Mouse (Mus musculus): ENCODE measurements around the gene Cln5. TPM values are rescaled to one million over a fixed set of nuclear protein-coding genes. Genes with fewer than 3 reads are reported as not detected.
A peak's percentile ranks its signal among the peaks of the same experiment; 100 is the strongest.

Gene Cln5
- polyA plus RNA-seq, 1 experiment, result 15.9 TPM

- peaks cover 7% of the 10 kb centered on the region for H3K36me3 ChIP-seq (ENCODE audit: control insufficient read depth, insufficient read depth, low read length)
- peaks cover 6% of the 10 kb centered on the region; the same call in 1 of the 2 replicates for H3K4me1 ChIP-seq (ENCODE audit: control insufficient read depth, insufficient read depth, insufficient read length, low read length)
- 59% methylated on average over 3 of the region's 3 CpGs for WGBS
- H3K4me3 ChIP-seq (ENCODE audit: low read depth, low read length), result no peak overlapping the region
- H3K27ac ChIP-seq (ENCODE audit: insufficient read depth, low read depth, low read length), result peak overlapping the region; percentile 34; the same call in 1 of the 2 replicates
- no peaks in the 10 kb centered on the region for H3K27me3 ChIP-seq (ENCODE audit: control insufficient read depth, insufficient read depth, low read length)
- TF ChIP-seq CTCF (IDR thresholded peaks at IDR 0.05; ENCODE audit: extremely low read depth, insufficient read length, insufficient replicate concordance, low read depth, low read length) (no peak), POLR2A (IDR thresholded peaks at IDR 0.05; ENCODE audit: low read depth, low read length) (no peak)
Observed at GRCm38 (mm10) chr14:103112606-103113363, 42.8 kb downstream of the Cln5 start.

DNA sequence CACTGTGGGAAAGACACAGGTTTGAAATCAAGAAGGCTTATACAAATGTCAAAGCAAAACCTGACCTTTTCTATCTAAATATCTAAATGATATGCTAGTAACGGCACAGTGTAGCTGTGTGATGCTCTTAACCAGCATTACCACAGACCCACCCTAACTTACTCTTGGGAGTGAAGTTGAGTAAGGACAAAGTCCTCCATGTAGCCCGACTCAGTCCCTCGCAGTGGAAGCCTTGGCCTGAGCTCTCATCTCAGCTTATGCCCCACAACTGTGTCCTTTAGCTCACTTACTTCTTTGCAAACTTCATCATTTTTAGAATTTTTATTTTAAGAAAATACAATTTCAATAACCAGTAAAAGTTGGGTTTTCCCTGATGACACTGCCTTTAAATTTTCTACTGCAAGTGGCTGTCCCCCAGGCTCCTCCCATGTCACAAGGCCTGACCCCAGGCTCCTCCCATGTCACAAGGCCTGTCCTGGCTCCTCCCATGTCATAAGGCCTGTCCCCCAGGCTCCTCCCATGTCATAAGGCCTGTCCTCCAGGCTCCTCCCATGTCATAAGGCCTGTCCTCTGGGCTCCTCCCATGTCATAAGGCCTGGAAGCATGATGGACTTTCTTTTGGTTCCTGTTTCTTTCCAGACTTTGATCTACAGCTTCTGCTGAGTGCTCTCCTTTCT lies 45.1 kb downstream of the Cln5 start:
- Histone ChIP-seq H3K4me3 (ENCODE audit: low read depth, low read length) (no peak overlapping the region), H3K27me3 (ENCODE audit: control insufficient read depth, insufficient read depth, low read length) (no peaks in the 10 kb centered on the region), H3K36me3 (ENCODE audit: control insufficient read depth, insufficient read depth, low read length) (peaks cover 15% of the 10 kb centered on the region), H3K27ac (ENCODE audit: insufficient read depth, low read depth, low read length) (peak overlapping the region; percentile 76), H3K4me1 (ENCODE audit: control insufficient read depth, insufficient read depth, insufficient read length, low read length) (peaks cover 6% of the 10 kb centered on the region; the same call in 1 of the 2 replicates)
- 50% methylated on average over 3 of the region's 3 CpGs for WGBS
- TF ChIP-seq POLR2A (IDR thresholded peaks at IDR 0.05; ENCODE audit: low read depth, low read length) (no peak), CTCF (IDR thresholded peaks at IDR 0.05; ENCODE audit: extremely low read depth, insufficient read length, insufficient replicate concordance, low read depth, low read length) (no peak)

GRCm38 (mm10) chr14:103125756-103126155 lies 55.7 kb downstream of the Cln5 start:
- Histone ChIP-seq H3K27ac (ENCODE audit: insufficient read depth, low read depth, low read length) (no peak overlapping the region), H3K27me3 (ENCODE audit: control insufficient read depth, insufficient read depth, low read length) (no peaks in the 10 kb centered on the region), H3K4me3 (ENCODE audit: low read depth, low read length) (no peak overlapping the region), H3K4me1 (ENCODE audit: control insufficient read depth, insufficient read depth, insufficient read length, low read length) (no peaks in the 10 kb centered on the region), H3K36me3 (ENCODE audit: control insufficient read depth, insufficient read depth, low read length) (peaks cover 22% of the 10 kb centered on the region)
- TF ChIP-seq POLR2A (IDR thresholded peaks at IDR 0.05; ENCODE audit: low read depth, low read length) (no peak), CTCF (IDR thresholded peaks at IDR 0.05; ENCODE audit: extremely low read depth, insufficient read length, insufficient replicate concordance, low read depth, low read length) (no peak)
- WGBS, result 76% methylated on average over 6 of the region's 6 CpGs

Other genes starting within 250 kb of the Cln5 start
- gene Kctd12, start 87.6 kb upstream of the Cln5 start, polyA plus RNA-seq (2012; rRNA removed), result 10.7 and 25.5 TPM in 2 replicates
- 0.22 and 0.74 TPM in 2 replicates for gene Acod1, start 23.2 kb upstream of the Cln5 start, polyA plus RNA-seq (2012; rRNA removed)
- gene Fbxl3, start 29.4 kb downstream of the Cln5 start, polyA plus RNA-seq (2012; rRNA removed), result 28.2 and 79.8 TPM in 2 replicates